In the genomic region with DNA sequence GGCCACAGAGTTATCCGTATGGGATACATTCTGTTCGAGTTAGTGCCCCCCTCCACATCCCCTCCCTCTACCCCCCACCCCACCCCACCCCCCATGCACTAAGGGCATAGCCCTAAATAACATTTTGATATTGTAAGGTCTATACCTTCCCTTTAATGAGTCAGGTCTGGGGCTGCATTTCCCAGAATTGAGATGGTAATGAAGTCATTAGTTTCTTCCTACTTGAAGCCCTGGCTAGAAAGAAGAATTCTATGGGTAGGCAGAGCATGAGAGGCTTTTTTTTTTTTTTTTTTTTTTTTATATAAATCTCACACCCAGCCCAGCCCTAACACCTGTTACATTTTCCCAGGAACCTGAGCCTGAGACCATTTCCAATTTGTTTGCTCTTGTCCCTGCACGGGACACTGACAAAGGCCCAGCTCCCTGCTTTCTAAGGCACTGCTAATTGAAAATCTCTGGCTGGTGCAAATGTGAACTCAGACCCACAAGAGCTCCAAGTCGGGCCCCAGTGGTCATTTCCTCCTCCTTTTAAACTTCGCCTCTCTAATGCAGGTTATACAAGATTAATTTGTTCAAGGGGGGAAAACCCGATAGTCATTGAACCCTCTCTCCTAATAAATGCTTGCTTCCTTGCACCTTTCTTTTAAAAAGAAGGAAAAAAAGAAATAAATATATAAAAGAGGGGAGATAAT, we compare ENCODE assay signal across 18 mouse cellular contexts.
DNase-seq lines count a peak whose midpoint lies in the region; ATAC-seq lines count a peak whose summit lies in the region.
"Had no signal": no experiment of that assay in that cellular context is flagged by ENCODE, and none has a peak within 500 bp of the region (broad histone marks: within the 10 kb centered on the region; RNA-seq: fewer than 3 reads in every experiment).

No protein-coding gene starts in this region.

- peak; percentile 49 for DNase-seq in embryo, embryonic 11 days
- no peak for DNase-seq in embryo, embryonic 10 days (ENCODE audit: low spot score)
- DNase-seq in neural tube, embryonic 11.5 days (ENCODE audit: low spot score), result peak; percentile 46
- no peak for DNase-seq in neural tube, embryonic 10.5 days (ENCODE audit: extremely low spot score, low spot score)
- peak; percentile 31 for DNase-seq in limb, embryonic 11.5 days (ENCODE audit: low spot score)
- DNase-seq in left cerebral cortex, postnatal 14 days (ENCODE audit: low spot score in 2 of 2), result no peak
- DNase-seq: cerebellum, adult 9-11 months; gastrocnemius, postnatal 36 days; heart, postnatal 10 days; layer of hippocampus, postnatal 36 days; right cerebral cortex, adult 18-20 months had no signal

- H3K27me3 ChIP-seq in neural tube, embryonic 11.5 days (ENCODE audit: control insufficient read depth, insufficient read depth, low read length), result no peaks in the 10 kb centered on the region
- H3K27me3 ChIP-seq in limb, embryonic 11.5 days (ENCODE audit: control insufficient read depth, insufficient read depth, low read length), result no peaks in the 10 kb centered on the region
- no peaks in the 10 kb centered on the region for H3K27me3 ChIP-seq in neural tube, embryonic 15.5 days (replicated peaks)
- H3K27me3 ChIP-seq: kidney, embryonic 15.5 days; limb, embryonic 12.5 days had no signal

- intact Hi-C loops in left cerebral cortex, postnatal 14 days (cut with DNase I), result no loop called here

- no peaks in the 10 kb centered on the region for H3K36me3 ChIP-seq in neural tube, embryonic 11.5 days (ENCODE audit: control insufficient read depth, insufficient read depth, low read length)
- no peaks in the 10 kb centered on the region for H3K36me3 ChIP-seq in limb, embryonic 11.5 days (ENCODE audit: control insufficient read depth, insufficient read depth, low read length)
- no peaks in the 10 kb centered on the region for H3K36me3 ChIP-seq in neural tube, embryonic 15.5 days
- H3K36me3 ChIP-seq: heart, embryonic 10.5 days; kidney, embryonic 15.5 days; limb, embryonic 12.5 days had no signal

- H3K4me1 ChIP-seq in neural tube, embryonic 11.5 days (ENCODE audit: control insufficient read depth, insufficient read depth, low read length), result peaks cover 12% of the 10 kb centered on the region
- H3K4me1 ChIP-seq in limb, embryonic 11.5 days (ENCODE audit: control insufficient read depth, insufficient read depth, low read length), result 0 out of 2 replicates have a peak, but pooled peaks cover 2% of the 10 kb centered on the region
- H3K4me1 ChIP-seq in neural tube, embryonic 15.5 days, result peaks cover 11% of the 10 kb centered on the region
- H3K4me1 ChIP-seq: kidney, embryonic 15.5 days had no signal

- H3K9me3 ChIP-seq in neural tube, embryonic 11.5 days (ENCODE audit: control insufficient read depth, low read length), result no peaks in the 10 kb centered on the region
- H3K9me3 ChIP-seq in limb, embryonic 11.5 days (ENCODE audit: control insufficient read depth, low read length), result no peaks in the 10 kb centered on the region
- no peaks in the 10 kb centered on the region for H3K9me3 ChIP-seq in neural tube, embryonic 15.5 days (replicated peaks)
- H3K9me3 ChIP-seq: heart, embryonic 10.5 days; kidney, embryonic 15.5 days; limb, embryonic 12.5 days had no signal

- H3K9ac ChIP-seq in neural tube, embryonic 11.5 days (ENCODE audit: low read length), result no peak overlapping the region
- no peak overlapping the region for H3K9ac ChIP-seq in limb, embryonic 11.5 days (ENCODE audit: low read length)
- no peak overlapping the region for H3K9ac ChIP-seq in neural tube, embryonic 15.5 days (replicated peaks)
- H3K9ac ChIP-seq: kidney, embryonic 15.5 days; limb, embryonic 12.5 days; liver, embryonic 14.5 days had no signal

- WGBS in neural tube, embryonic 11.5 days, result 26% methylated on average over 6 of the region's 6 CpGs
- 22% methylated on average over 6 of the region's 6 CpGs for WGBS in limb, embryonic 11.5 days
- WGBS in neural tube, embryonic 15.5 days, result 13% methylated on average over 6 of the region's 6 CpGs

- H3K4me3 ChIP-seq in neural tube, embryonic 11.5 days (ENCODE audit: low read depth, low read length), result no peak overlapping the region
- H3K4me3 ChIP-seq in limb, embryonic 11.5 days (ENCODE audit: low read depth, low read length), result no peak overlapping the region
- H3K4me3 ChIP-seq in neural tube, embryonic 15.5 days (replicated peaks), result no peak overlapping the region
- H3K4me3 ChIP-seq: heart, embryonic 10.5 days; kidney, embryonic 15.5 days; limb, embryonic 12.5 days had no signal

- peak overlapping the region; percentile 68 for H3K27ac ChIP-seq in neural tube, embryonic 11.5 days (ENCODE audit: low read depth, low read length)
- H3K27ac ChIP-seq in limb, embryonic 11.5 days (replicated peaks; ENCODE audit: low read depth, low read length), result no peak overlapping the region
- peak overlapping the region; percentile 58 for H3K27ac ChIP-seq in neural tube, embryonic 15.5 days (replicated peaks)
- H3K27ac ChIP-seq: heart, embryonic 10.5 days; kidney, embryonic 15.5 days; limb, embryonic 12.5 days; liver, embryonic 14.5 days had no signal

- ATAC-seq in neural tube, embryonic 11.5 days (ENCODE audit: insufficient read depth, low FRiP score, low TSS enrichment), result no peak
- ATAC-seq in limb, embryonic 11.5 days (ENCODE audit: insufficient number of reproducible peaks, low FRiP score, low TSS enrichment, low read depth), result no peak
- ATAC-seq in neural tube, embryonic 15.5 days (ENCODE audit: low FRiP score), result no peak; the same call in 1 of the 2 replicates
- ATAC-seq in monocyte, adult 5-6 weeks (replicated peaks; ENCODE audit: insufficient number of reproducible peaks, low FRiP score, low TSS enrichment, poor library complexity, severe bottlenecking), result no peak
- ATAC-seq: lung, postnatal 0 days had no signal

- H3K4me2 ChIP-seq in neural tube, embryonic 11.5 days (ENCODE audit: low read depth), result no peak overlapping the region
- H3K4me2 ChIP-seq in limb, embryonic 11.5 days (ENCODE audit: low read depth, severe bottlenecking), result no peak overlapping the region
- no peak overlapping the region for H3K4me2 ChIP-seq in neural tube, embryonic 15.5 days
- H3K4me2 ChIP-seq: kidney, embryonic 15.5 days; limb, embryonic 12.5 days had no signal

Comparison
In these comparisons a context has a peak if more than half of its experiments do, and no peak if none do; other contexts are left out.
1. DNase-seq: peak in embryo, embryonic 11 days (single experiment), neural tube, embryonic 11.5 days (single experiment) and limb, embryonic 11.5 days (single experiment); none in embryo, embryonic 10 days (single experiment), neural tube, embryonic 10.5 days (single experiment) and left cerebral cortex, postnatal 14 days (0 of 2).